Mouse (Mus musculus) heart, embryonic 12.5 days (tissue): ENCODE measurements around the gene Atpaf2. TPM values are rescaled to one million over a fixed set of nuclear protein-coding genes. Genes with fewer than 3 reads are reported as not detected.

Experiments
- ATAC-seq: fragments of 200-750 bp; cut with Nextera tagmentation; 2 replicates; pipeline ENCODE4 v1.8.0; 2017; ENCODE audit warnings: moderate TSS enrichment, moderate library complexity; ENCODE audit not compliant: insufficient number of reproducible peaks, low FRiP score
- H3K27ac ChIP-seq: fragments of 300-500 bp; sonication (generic); 2 replicates; pipeline ENCODE4 v1.5.1; 2016; ENCODE audit warnings: mild to moderate bottlenecking, moderate library complexity; ENCODE audit not compliant: poor library complexity, severe bottlenecking
- H3K27me3 ChIP-seq: fragments of 300-500 bp; sonication (generic); replicated peaks from 2 replicates; pipeline ENCODE4 v1.6.1; 2016; ENCODE audit warnings: mild to moderate bottlenecking, moderate library complexity
- H3K36me3 ChIP-seq: fragments of 300-500 bp; sonication (generic); 2 replicates; pipeline ENCODE4 v1.6.1; 2016; ENCODE audit warnings: mild to moderate bottlenecking, moderate library complexity
- H3K4me1 ChIP-seq: fragments of 300-500 bp; sonication (generic); replicated peaks from 2 replicates; pipeline ENCODE4 v1.6.1; 2016; ENCODE audit warnings: mild to moderate bottlenecking
- H3K4me2 ChIP-seq: fragments of 300-500 bp; sonication (generic); 2 replicates; pipeline ENCODE4 v1.6.1; 2016; ENCODE audit warnings: mild to moderate bottlenecking, moderate library complexity
- H3K4me3 ChIP-seq: fragments of 300-500 bp; sonication (generic); 2 replicates; pipeline ENCODE4 v1.5.1; 2016; ENCODE audit warnings: mild to moderate bottlenecking
- H3K9ac ChIP-seq: fragments of 300-500 bp; sonication (generic); 2 replicates; pipeline ENCODE4 v1.6.1; 2016; ENCODE audit warnings: mild to moderate bottlenecking, moderate library complexity
- H3K9me3 ChIP-seq: fragments of 300-500 bp; sonication (generic); replicated peaks from 2 replicates; pipeline ENCODE4 v1.6.1; 2016; ENCODE audit warnings: mild to moderate bottlenecking, moderate library complexity
- WGBS: fragments of 180-500 bp; shearing (Covaris S2); methylation state at CpG from one replicate; pipeline ENCODE4 v1.1.7; 2016; 5-methylcytosine and 5-hydroxymethylcytosine counted together
- polyA plus RNA-seq: library from polyadenylated mRNA; unstranded; fragments of >200 nt; fragmentation: Nextera tagmentation; extraction: Ambion mirVana; gene quantifications from 2 replicates; pipeline ENCODE4 v1.2.1, GENCODE M21; 2016

The Atpaf2 gene
- polyA plus RNA-seq, 1 experiment from 2014 or later: 50.5 TPM

GRCm38 (mm10) chr11:60351388-60351787 lies 66.9 kb downstream of the Atpaf2 start:
- Histone ChIP-seq H3K27me3 (no peaks in the 10 kb centered on the region), H3K9ac (0 out of 2 replicates have a peak overlapping the region, but pooled peaks have one; percentile 72), H3K9me3 (no peaks in the 10 kb centered on the region), H3K27ac (peak overlapping the region; percentile 82), H3K4me3 (peak overlapping the region; percentile 65), H3K4me1 (peaks cover 26% of the 10 kb centered on the region), H3K4me2 (peak overlapping the region; percentile 89), H3K36me3 (no peaks in the 10 kb centered on the region)
- no peak for ATAC-seq
- WGBS: 56% methylated on average over 2 of the region's 2 CpGs

Other genes with a start within 250 kb of the Atpaf2 start
- gene Srebf1, start 195.9 kb downstream of the Atpaf2 start, polyA plus RNA-seq: 39.7 and 41.1 TPM in 2 replicates
- 28.9 and 32.1 TPM in 2 replicates for gene Tom1l2, start 65.6 kb downstream of the Atpaf2 start, polyA plus RNA-seq
- gene Drc3, start 65.1 kb downstream of the Atpaf2 start, polyA plus RNA-seq: 1.6 and 2.3 TPM in 2 replicates
- 21.6 and 22.9 TPM in 2 replicates for gene Gid4, start 1.3 kb downstream of the Atpaf2 start, polyA plus RNA-seq
- 67.1 and 69.4 TPM in 2 replicates for gene Drg2, start 36.1 kb upstream of the Atpaf2 start, polyA plus RNA-seq
- 0.04 and 0.15 TPM in 2 replicates for gene Myo15, start 50.9 kb upstream of the Atpaf2 start, polyA plus RNA-seq
- 41.8 and 44.6 TPM in 2 replicates for gene Alkbh5, start 117.9 kb upstream of the Atpaf2 start, polyA plus RNA-seq